In the genomic region with DNA sequence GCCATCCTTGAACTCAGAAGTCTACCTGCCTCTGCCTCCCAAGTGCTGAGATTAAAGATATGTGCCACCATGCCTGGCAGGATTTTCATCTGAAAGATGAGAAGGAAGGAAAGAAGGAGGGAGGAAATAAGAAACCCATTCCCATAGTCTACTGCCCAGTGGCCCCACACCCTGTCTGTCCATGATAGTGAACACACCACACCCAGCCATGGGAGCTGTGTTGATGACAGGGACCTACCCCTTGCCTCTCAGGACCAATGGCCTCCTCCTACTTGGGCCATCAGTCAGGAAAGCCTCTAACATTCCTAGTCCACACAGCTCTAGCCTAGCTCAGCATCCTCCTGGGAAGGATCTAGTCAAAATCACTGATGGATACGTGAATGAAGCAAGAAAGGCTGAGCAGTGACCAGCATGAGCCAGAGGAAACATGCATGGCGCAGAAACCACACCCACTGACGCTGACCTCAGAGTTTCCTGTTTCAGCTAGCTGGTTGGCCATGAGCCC, we compare ENCODE assay signal across 16 mouse cellular contexts.
A peak's percentile ranks its signal among the peaks of the same experiment; 100 is the strongest.
DNase-seq lines count a peak whose midpoint lies in the region; ATAC-seq lines count a peak whose summit lies in the region.
"Had no signal": no experiment of that assay in that cellular context is flagged by ENCODE, and none has a peak within 500 bp of the region (broad histone marks: within the 10 kb centered on the region; RNA-seq: fewer than 3 reads in every experiment).

No protein-coding gene starts in this region.

- intact Hi-C loops in heart, postnatal 14 days (cut with DNase I) = no loop called here

- no peaks in the 10 kb centered on the region for H3K9me3 ChIP-seq in heart, embryonic 12.5 days (replicated peaks)
- H3K9me3 ChIP-seq in embryonic facial prominence, embryonic 12.5 days = no peaks in the 10 kb centered on the region
- H3K9me3 ChIP-seq: hindbrain, embryonic 15.5 days; neural tube, embryonic 13.5 days had no signal

- peak overlapping the region; percentile 49; the same call in 1 of the 2 replicates for H3K27ac ChIP-seq in heart, embryonic 12.5 days (ENCODE audit: poor library complexity, severe bottlenecking)
- H3K27ac ChIP-seq in embryonic facial prominence, embryonic 12.5 days = 0 out of 2 replicates have a peak overlapping the region, but pooled peaks have one; percentile 11
- H3K27ac ChIP-seq: gastrocnemius, adult 2 months; hindbrain, embryonic 15.5 days; neural tube, embryonic 13.5 days had no signal

- H3K4me3 ChIP-seq in heart, embryonic 12.5 days = no peak overlapping the region
- H3K4me3 ChIP-seq in embryonic facial prominence, embryonic 12.5 days = no peak overlapping the region
- H3K4me3 ChIP-seq: gastrocnemius, adult 2 months; hindbrain, embryonic 15.5 days; neural tube, embryonic 13.5 days had no signal

- no peak for DNase-seq in heart, postnatal 14 days
- peak; percentile 47 for DNase-seq in ES-CJ7 (ENCODE audit: low read depth, low spot score)
- DNase-seq in heart, postnatal 4 days = peak; percentile 28
- DNase-seq in left cerebral cortex, adult 11 months (ENCODE audit: low spot score) = no peak
- no peak for DNase-seq in right cerebral cortex, adult 2 months (ENCODE audit: low spot score in 2 of 2)
- DNase-seq in layer of hippocampus, postnatal 36 days = no peak
- DNase-seq: adrenal gland, postnatal 10 days; cerebellum, postnatal 10 days; forebrain, postnatal 0 days; gastrocnemius, adult 2 months; kidney, adult 11 months; kidney, postnatal 25 days had no signal

- H3K4me2 ChIP-seq in heart, embryonic 12.5 days = no peak overlapping the region
- H3K4me2 ChIP-seq in embryonic facial prominence, embryonic 12.5 days (replicated peaks) = no peak overlapping the region
- H3K4me2 ChIP-seq: hindbrain, embryonic 15.5 days; neural tube, embryonic 13.5 days had no signal

- 69% methylated on average over 3 of the region's 3 CpGs for WGBS in heart, embryonic 12.5 days
- 79% methylated on average over 3 of the region's 3 CpGs for WGBS in embryonic facial prominence, embryonic 12.5 days

- no peaks in the 10 kb centered on the region for H3K27me3 ChIP-seq in heart, embryonic 12.5 days (replicated peaks)
- no peaks in the 10 kb centered on the region for H3K27me3 ChIP-seq in embryonic facial prominence, embryonic 12.5 days
- H3K27me3 ChIP-seq: hindbrain, embryonic 15.5 days; neural tube, embryonic 13.5 days had no signal

- no peak overlapping the region for H3K9ac ChIP-seq in heart, embryonic 12.5 days
- H3K9ac ChIP-seq in embryonic facial prominence, embryonic 12.5 days = no peak overlapping the region
- H3K9ac ChIP-seq: forebrain, postnatal 0 days; hindbrain, embryonic 15.5 days; neural tube, embryonic 13.5 days had no signal

- peaks cover 20% of the 10 kb centered on the region for H3K4me1 ChIP-seq in heart, embryonic 12.5 days (replicated peaks)
- no peaks in the 10 kb centered on the region for H3K4me1 ChIP-seq in embryonic facial prominence, embryonic 12.5 days

- peak; percentile 85 for ATAC-seq in heart, embryonic 12.5 days (ENCODE audit: insufficient number of reproducible peaks, low FRiP score)
- no peak for ATAC-seq in embryonic facial prominence, embryonic 12.5 days (ENCODE audit: insufficient number of reproducible peaks, insufficient read depth, low FRiP score, low TSS enrichment)
- ATAC-seq: forebrain, postnatal 0 days had no signal

- H3K36me3 ChIP-seq in heart, embryonic 12.5 days = peaks cover 76% of the 10 kb centered on the region
- peaks cover 92% of the 10 kb centered on the region for H3K36me3 ChIP-seq in embryonic facial prominence, embryonic 12.5 days

Comparison
In these comparisons a context has a peak if more than half of its experiments do, and no peak if none do; other contexts are left out.
1. DNase-seq: peak in ES-CJ7 (single experiment) and heart, postnatal 4 days (single experiment); none in heart, postnatal 14 days (0 of 2), left cerebral cortex, adult 11 months (single experiment), right cerebral cortex, adult 2 months (0 of 2) and layer of hippocampus, postnatal 36 days (0 of 2).